Mouse (Mus musculus) kidney, adult 2 months (tissue): ENCODE results near the gene Myl3.

Experiments
- CTCF ChIP-seq: fragments of 200-500 bp; conservative IDR thresholded peaks from 2 replicates; pipeline ENCODE4 v1.5.1; 2011; ENCODE audit warnings: low read depth, mild to moderate bottlenecking, control low read depth, low read length, moderate library complexity, mixed read lengths; ENCODE audit not compliant: insufficient read depth, insufficient read length
- POLR2A ChIP-seq: fragments of 200-500 bp; IDR thresholded peaks from one replicate; pipeline ENCODE4 v1.6.1; 2011; ENCODE audit warnings: low read depth, low read length, control low read depth

GRCm38 (mm10) chr9:110701114-110702032 is 40.3 kb upstream of the Myl3 start:
- TF ChIP-seq CTCF: no peak
- TF ChIP-seq POLR2A: no peak
